Mouse (Mus musculus): ENCODE data around the gene Avpi1.

- TF ChIP-seq POLR2A (IDR thresholded peaks at IDR 0.05; ENCODE audit: extremely low read depth, insufficient read depth, low read length) = no peak
- TF ChIP-seq CTCF (IDR thresholded peaks at IDR 0.05; ENCODE audit: low read depth, low read length) = no peak
These were observed 663 bp downstream of the Avpi1 start for GRCm38 (mm10) chr19:42128052-42128740.

Measured in liver, adult 2 months (tissue).